Mouse (Mus musculus): ENCODE data around the gene F2r.

DNA sequence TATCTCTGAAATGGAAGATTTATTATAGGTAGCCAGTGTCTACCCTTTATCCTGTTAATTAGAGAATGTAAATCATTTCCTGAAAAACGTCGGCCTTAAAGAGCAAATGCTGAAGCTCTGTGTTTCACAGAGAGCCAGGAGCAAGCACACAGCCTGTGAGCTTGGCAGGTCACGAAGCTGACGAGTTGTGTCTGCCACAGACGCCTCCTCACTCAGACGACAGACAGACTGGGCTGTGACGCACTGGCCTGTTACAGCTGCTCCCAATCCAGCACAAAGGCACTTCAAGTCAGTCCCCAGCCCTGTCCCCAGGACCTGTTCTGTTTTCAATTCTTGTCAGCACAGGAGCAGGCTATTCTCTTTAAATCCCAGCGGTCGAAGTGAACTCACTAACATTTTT is 37.0 kb upstream of the F2r start:
- no peak for TF ChIP-seq CTCF (IDR thresholded peaks at IDR 0.05; ENCODE audit: control insufficient read depth, insufficient read depth, insufficient replicate concordance, low read depth, low read length)
- no peak for TF ChIP-seq POLR2A (IDR thresholded peaks at IDR 0.05; ENCODE audit: control insufficient read depth, low read depth, low read length)
